Mouse (Mus musculus): ENCODE results near the gene Spef1.

DNA sequence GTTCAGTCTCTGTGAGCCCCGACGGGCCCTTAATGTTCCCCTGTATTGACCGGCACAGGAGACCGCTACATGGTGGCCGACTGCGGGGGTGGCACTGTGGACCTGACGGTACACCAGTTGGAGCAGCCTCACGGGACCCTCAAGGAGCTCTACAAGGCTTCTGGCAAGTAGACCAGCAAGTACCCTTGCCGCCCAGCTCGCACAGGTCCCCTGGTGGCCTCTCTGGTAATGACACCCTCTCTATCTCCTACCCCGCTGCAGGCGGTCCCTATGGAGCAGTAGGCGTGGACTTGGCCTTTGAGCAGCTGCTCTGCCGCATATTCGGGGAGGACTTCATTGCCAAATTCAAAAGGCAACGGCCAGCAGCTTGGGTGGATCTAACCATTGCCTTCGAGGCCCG, 44.5 kb downstream of the Spef1 start:
- no peak for TF ChIP-seq POLR2A (IDR thresholded peaks at IDR 0.05; ENCODE audit: low read depth, low read length)
- peak; percentile 55; the same call in 1 of the 2 replicates for TF ChIP-seq CTCF (IDR thresholded peaks at IDR 0.05; ENCODE audit: borderline replicate concordance, insufficient read depth, low read length)

All from embryonic fibroblast, embryonic 13.5 days (primary cell).